In genomic region chr17:87792623-87793315, GRCm38 (mm10) we compare ENCODE assay signal across 22 mouse cellular contexts. TPM values are rescaled to one million over a fixed set of nuclear protein-coding genes. Genes with fewer than 3 reads are reported as not detected.
DNase-seq lines count a peak whose midpoint lies in the region; ATAC-seq and TF ChIP-seq lines count a peak whose summit lies in the region.
"Had no signal": no experiment of that assay in that cellular context is flagged by ENCODE, and none has a peak within 500 bp of the region (broad histone marks: within the 10 kb centered on the region; RNA-seq: fewer than 3 reads in every experiment).

No protein-coding gene starts in this region.

- peaks cover 4% of the 10 kb centered on the region for H3K4me1 ChIP-seq in forebrain, embryonic 14.5 days (ENCODE audit: control insufficient read depth, insufficient read depth, low read length)
- H3K4me1 ChIP-seq in forebrain, embryonic 15.5 days, result peaks cover 27% of the 10 kb centered on the region
- peaks cover 10% of the 10 kb centered on the region for H3K4me1 ChIP-seq in liver, postnatal 0 days (ENCODE audit: insufficient read depth)

- ATAC-seq in forebrain, embryonic 14.5 days, result no peak
- ATAC-seq in forebrain, embryonic 15.5 days (replicated peaks), result no peak
- ATAC-seq in liver, postnatal 0 days, result no peak
- ATAC-seq: CD4-positive, CD25-positive, alpha-beta regulatory T cell, adult 4 months; hindbrain, embryonic 16.5 days had no signal

- H3K4me3 ChIP-seq in forebrain, embryonic 14.5 days (ENCODE audit: low read depth, low read length), result no peak overlapping the region
- no peak overlapping the region for H3K4me3 ChIP-seq in forebrain, embryonic 15.5 days
- no peak overlapping the region for H3K4me3 ChIP-seq in liver, postnatal 0 days (ENCODE audit: low read depth, low read length)
- H3K4me3 ChIP-seq: embryonic facial prominence, embryonic 10.5 days; erythroblast, embryonic 14.5 days; limb, embryonic 15.5 days; myocyte had no signal

- H3K27ac ChIP-seq in forebrain, embryonic 14.5 days (ENCODE audit: low read depth, low read length), result no peak overlapping the region
- no peak overlapping the region for H3K27ac ChIP-seq in forebrain, embryonic 15.5 days (replicated peaks)
- no peak overlapping the region for H3K27ac ChIP-seq in liver, postnatal 0 days (ENCODE audit: low read depth)
- H3K27ac ChIP-seq: embryonic facial prominence, embryonic 10.5 days; limb, embryonic 15.5 days had no signal

- TF ChIP-seq EP300 in liver, postnatal 0 days (IDR thresholded peaks at IDR 0.05; ENCODE audit: low read depth), result no peak

- H3K9ac ChIP-seq in forebrain, embryonic 14.5 days (ENCODE audit: low read length), result no peak overlapping the region
- H3K9ac ChIP-seq in forebrain, embryonic 15.5 days (replicated peaks), result no peak overlapping the region
- no peak overlapping the region for H3K9ac ChIP-seq in liver, postnatal 0 days (replicated peaks)
- H3K9ac ChIP-seq: limb, embryonic 15.5 days had no signal

- no peaks in the 10 kb centered on the region for H3K9me3 ChIP-seq in forebrain, embryonic 14.5 days (replicated peaks; ENCODE audit: control insufficient read depth, low read length)
- H3K9me3 ChIP-seq in forebrain, embryonic 15.5 days, result no peaks in the 10 kb centered on the region
- no peaks in the 10 kb centered on the region for H3K9me3 ChIP-seq in liver, postnatal 0 days (ENCODE audit: low read length)
- H3K9me3 ChIP-seq: embryonic facial prominence, embryonic 10.5 days; limb, embryonic 15.5 days had no signal

- H3K36me3 ChIP-seq in forebrain, embryonic 14.5 days (ENCODE audit: control insufficient read depth, insufficient read depth, low read length), result no peaks in the 10 kb centered on the region
- H3K36me3 ChIP-seq in forebrain, embryonic 15.5 days, result no peaks in the 10 kb centered on the region
- H3K36me3 ChIP-seq in liver, postnatal 0 days (replicated peaks; ENCODE audit: insufficient read depth, low read length), result no peaks in the 10 kb centered on the region
- H3K36me3 ChIP-seq: embryonic facial prominence, embryonic 10.5 days; G1E; limb, embryonic 15.5 days had no signal

- H3K27me3 ChIP-seq in forebrain, embryonic 14.5 days (replicated peaks; ENCODE audit: control insufficient read depth, insufficient read depth, low read length), result peaks cover 32% of the 10 kb centered on the region
- peaks cover 28% of the 10 kb centered on the region for H3K27me3 ChIP-seq in forebrain, embryonic 15.5 days
- H3K27me3 ChIP-seq in liver, postnatal 0 days (ENCODE audit: insufficient read depth, low read length), result peaks cover 32% of the 10 kb centered on the region

- no peak for TF ChIP-seq CTCF in liver, postnatal 0 days (IDR thresholded peaks at IDR 0.05; ENCODE audit: low read depth)

- H3K4me2 ChIP-seq in forebrain, embryonic 14.5 days (ENCODE audit: low read length), result no peak overlapping the region
- H3K4me2 ChIP-seq in forebrain, embryonic 15.5 days (replicated peaks), result no peak overlapping the region
- no peak overlapping the region for H3K4me2 ChIP-seq in liver, postnatal 0 days (ENCODE audit: low read depth, low read length)
- H3K4me2 ChIP-seq: heart, embryonic 11.5 days; limb, embryonic 15.5 days had no signal

- peak; percentile 16 for DNase-seq in cerebellum, adult 11-12 months
- no peak for DNase-seq in cerebellum, postnatal 36 days
- peak; percentile 27 for DNase-seq in forebrain, embryonic 14.5 days (ENCODE audit: low spot score)
- peak; percentile 8 for DNase-seq in liver, postnatal 0 days
- no peak for DNase-seq in liver
- peak; percentile 69 for DNase-seq in brain, adult 2 months (ENCODE audit: low read depth, low spot score)
- DNase-seq in adrenal gland, adult 8-10 months, result no peak
- DNase-seq: gastrocnemius, postnatal 25 days; kidney, adult 11 months; kidney, postnatal 14 days; lung, adult 18-20 months had no signal

- WGBS in forebrain, embryonic 14.5 days, result 66% methylated on average over 12 of the region's 12 CpGs
- 54% methylated on average over 12 of the region's 12 CpGs for WGBS in forebrain, embryonic 15.5 days
- WGBS in liver, postnatal 0 days (ENCODE audit: insufficient replicate concordance), result 66% methylated on average over 12 of the region's 12 CpGs

RNA-seq across cellular contexts. Expression of gene Kcnk12, which starts 5.0 kb away (rescaled TPM):
- 0.93 and 1.2 TPM in 2 replicates for polyA plus RNA-seq in forebrain, embryonic 14.5 days (2014; fragmentation: Nextera tagmentation; extraction: Ambion mirVana)
- polyA plus RNA-seq in forebrain, embryonic 15.5 days (2015; fragmentation: Nextera tagmentation; extraction: Ambion mirVana), result 1.3 and 1.6 TPM in 2 replicates
- 0.52 and 1.2 TPM in 2 replicates for polyA plus RNA-seq in liver, postnatal 0 days (2015; fragmentation: Nextera tagmentation; extraction: Ambion mirVana)
- under 1 TPM; 0.14 to 0.54 (median 0.19) TPM for total RNA-seq in adrenal gland, adult 8-10 months (2022)
- total RNA-seq: G1E; gastrocnemius, postnatal 25 days; heart, postnatal 25 days; megakaryocyte-erythroid progenitor cell, adult 5-6 weeks had no signal
- polyA plus RNA-seq: CD4-positive, CD25-positive, alpha-beta regulatory T cell, adult 4 months; G1E; limb, embryonic 15.5 days had no signal

Comparison
In these comparisons a context has a peak if more than half of its experiments do, and no peak if none do; other contexts are left out.
1. DNase-seq: peak in cerebellum, adult 11-12 months (single experiment), forebrain, embryonic 14.5 days (single experiment), liver, postnatal 0 days (single experiment) and brain, adult 2 months (single experiment); none in cerebellum, postnatal 36 days (0 of 2), liver (single experiment) and adrenal gland, adult 8-10 months (single experiment).